Mouse (Mus musculus): Measurements from ENCODE around the gene Foxf1. TPM values are rescaled to one million over a fixed set of nuclear protein-coding genes. Genes with fewer than 3 reads are reported as not detected.

The Foxf1 gene
- polyA plus RNA-seq, 1 experiment: not detected

DNA sequence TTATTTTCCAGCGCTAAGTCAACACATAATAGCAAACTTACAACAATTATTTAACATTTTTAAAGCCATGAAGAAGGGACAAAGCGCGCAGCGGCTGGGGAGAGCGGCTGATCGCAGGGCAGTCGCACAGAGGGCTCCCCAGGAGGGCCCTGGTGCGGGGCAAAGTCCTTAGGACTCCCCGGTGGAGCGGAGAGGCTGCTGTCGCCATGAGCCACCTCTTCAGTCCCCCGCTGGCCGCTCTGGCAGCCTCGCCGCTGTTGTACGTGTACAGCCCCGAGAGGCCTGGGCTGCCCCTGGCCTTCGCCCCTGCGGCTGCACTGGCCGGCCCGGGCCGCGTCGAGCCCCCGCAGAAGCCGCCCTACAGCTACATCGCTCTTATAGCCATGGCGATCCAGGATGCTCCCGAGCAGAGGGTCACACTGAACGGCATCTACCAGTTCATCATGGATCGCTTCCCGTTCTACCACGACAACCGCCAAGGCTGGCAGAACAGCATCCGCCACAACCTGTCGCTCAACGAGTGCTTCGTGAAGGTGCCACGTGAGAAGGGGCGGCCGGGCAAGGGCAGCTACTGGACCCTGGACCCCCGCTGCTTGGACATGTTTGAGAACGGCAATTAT, 43.7 kb downstream of the Foxf1 start, which contains the start of gene Foxl1:
Gene Foxl1, plus strand, starts transcription at position 185 of the 620 bp plus-strand sequence.
- Histone ChIP-seq H3K79me2 (ENCODE audit: control insufficient read depth, insufficient read depth) (no peaks in the 10 kb centered on the region), H3K27me3 (ENCODE audit: control insufficient read depth, insufficient read depth, insufficient read length) (no peaks in the 10 kb centered on the region), H3ac (ENCODE audit: control insufficient read depth, insufficient read length) (no peak within 1 kb of the TSS), H3K4me3 (peak within 1 kb of the TSS; percentile 35), H3K36me3 (ENCODE audit: control insufficient read depth, insufficient read depth) (no peaks in the 10 kb centered on the region), H3K4me2 (ENCODE audit: low read depth) (peak within 1 kb of the TSS; percentile 30)
- TF ChIP-seq E2F4 (IDR thresholded peaks at IDR 0.05; ENCODE audit: insufficient read depth): no peak
- TF ChIP-seq TCF12 (IDR thresholded peaks at IDR 0.05; ENCODE audit: insufficient read depth, poor library complexity, severe bottlenecking): no peak
- TF ChIP-seq MYOG (IDR thresholded peaks at IDR 0.05; ENCODE audit: control insufficient read depth in 1 of 3, insufficient read depth in 1 of 3, insufficient read length in 2 of 3, low read depth in 2 of 3): no peak

DNA sequence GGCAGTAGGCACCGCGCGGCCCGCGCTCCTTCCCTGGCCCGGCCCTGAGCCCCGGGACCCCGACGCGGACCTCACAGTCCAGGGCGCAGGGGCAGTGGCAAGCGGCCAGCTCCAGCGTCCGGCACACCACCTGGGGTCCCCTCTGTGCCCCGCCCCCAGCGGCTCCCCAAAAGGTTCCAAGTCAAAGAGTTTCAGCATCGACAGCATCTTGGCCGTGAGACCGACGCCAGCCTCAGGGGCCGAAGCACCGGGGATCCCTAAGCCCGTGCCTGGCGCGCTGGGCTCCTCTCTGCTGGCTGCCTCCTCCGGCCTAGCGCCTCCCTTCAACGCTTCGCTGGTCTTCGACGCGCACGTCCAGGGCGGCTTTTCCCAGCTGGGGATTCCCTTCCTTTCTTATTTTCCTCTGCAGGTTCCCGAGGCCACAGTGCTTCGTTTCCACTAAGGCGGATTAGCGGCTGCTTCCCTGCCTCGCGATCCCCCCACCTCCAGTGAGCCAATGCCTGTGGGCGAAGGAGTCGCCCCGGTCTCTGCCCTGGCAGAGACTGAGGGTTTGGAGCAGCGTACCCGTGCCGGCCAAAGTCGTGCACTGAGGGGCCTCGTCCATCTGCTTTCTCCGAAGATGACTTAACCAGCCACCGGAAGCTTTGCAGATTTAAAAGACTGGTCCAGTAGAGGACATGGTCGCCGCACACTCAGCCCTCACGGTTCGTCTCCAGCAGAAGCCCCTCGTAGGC, 44.5 kb downstream of the Foxf1 start:
- Histone ChIP-seq H3K4me2 (ENCODE audit: low read depth) (no peak overlapping the region), H3ac (ENCODE audit: control insufficient read depth, insufficient read length) (no peak overlapping the region), H3K27me3 (ENCODE audit: control insufficient read depth, insufficient read depth, insufficient read length) (no peaks in the 10 kb centered on the region), H3K4me3 (no peak overlapping the region), H3K36me3 (ENCODE audit: control insufficient read depth, insufficient read depth) (no peaks in the 10 kb centered on the region), H3K79me2 (ENCODE audit: control insufficient read depth, insufficient read depth) (no peaks in the 10 kb centered on the region)
- no peak for TF ChIP-seq POLR2A (IDR thresholded peaks at IDR 0.05; ENCODE audit: insufficient read length, low read depth)
- no peak for TF ChIP-seq REST (IDR thresholded peaks at IDR 0.05; ENCODE audit: insufficient read depth, insufficient read length)
- no peak for TF ChIP-seq SRF (IDR thresholded peaks at IDR 0.05; ENCODE audit: control insufficient read depth, insufficient read length, low read depth)
- TF ChIP-seq MYOG (IDR thresholded peaks at IDR 0.05; ENCODE audit: control insufficient read depth in 1 of 3, insufficient read depth in 1 of 3, insufficient read length in 2 of 3, low read depth in 2 of 3): no peak
- TF ChIP-seq TCF3 (IDR thresholded peaks at IDR 0.05; ENCODE audit: insufficient read length, low read depth): no peak
- no peak for TF ChIP-seq POLR2AphosphoS2 (IDR thresholded peaks at IDR 0.05; ENCODE audit: insufficient read length, low read depth)
- TF ChIP-seq USF1 (IDR thresholded peaks at IDR 0.05; ENCODE audit: low read depth): no peak
- TF ChIP-seq TCF12 (IDR thresholded peaks at IDR 0.05; ENCODE audit: insufficient read depth, poor library complexity, severe bottlenecking): no peak
- TF ChIP-seq MYOD1 (IDR thresholded peaks at IDR 0.05; ENCODE audit: control insufficient read depth in 1 of 3, insufficient read length in 2 of 3, low read depth in 2 of 3): no peak
- TF ChIP-seq MAX (IDR thresholded peaks at IDR 0.05; ENCODE audit: low read depth): no peak
- TF ChIP-seq E2F4 (IDR thresholded peaks at IDR 0.05; ENCODE audit: insufficient read depth): no peak

DNA sequence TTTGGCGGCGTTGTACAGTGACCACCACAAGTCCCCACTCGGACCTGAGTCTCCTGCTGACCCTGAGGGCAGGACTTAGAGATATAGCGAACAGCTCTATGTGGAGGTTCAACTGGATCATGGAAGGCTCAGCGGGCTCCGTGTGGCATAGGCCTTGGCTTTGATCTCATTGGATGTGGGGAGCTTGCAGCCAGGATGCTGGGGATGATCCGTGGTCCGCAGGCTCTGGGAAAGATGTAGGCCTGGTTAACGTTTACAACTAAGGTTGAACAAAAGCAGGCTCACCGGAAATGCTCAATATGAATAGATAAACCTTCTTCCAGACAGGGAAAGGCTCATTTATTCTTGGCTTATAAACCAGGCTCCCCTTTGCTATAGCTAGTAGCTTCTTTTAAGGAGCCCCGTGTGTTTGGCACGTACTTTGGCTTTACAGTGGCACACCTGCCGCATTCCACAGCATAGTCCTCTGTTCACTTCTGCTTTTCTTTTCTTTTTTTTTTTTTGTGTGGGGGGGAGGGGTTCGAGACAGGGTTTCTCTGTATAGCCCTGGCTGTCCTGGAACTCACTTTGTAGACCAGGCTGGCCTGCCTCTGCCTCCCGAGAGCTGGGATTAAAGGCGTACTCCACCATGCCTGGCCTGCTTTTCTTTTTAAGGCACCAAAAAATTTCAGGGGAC, 45.2 kb downstream of the Foxf1 start:
- Histone ChIP-seq H3ac (ENCODE audit: control insufficient read depth, insufficient read length) (no peak overlapping the region), H3K27me3 (ENCODE audit: control insufficient read depth, insufficient read depth, insufficient read length) (no peaks in the 10 kb centered on the region), H3K36me3 (ENCODE audit: control insufficient read depth, insufficient read depth) (no peaks in the 10 kb centered on the region), H3K4me2 (ENCODE audit: low read depth) (no peak overlapping the region), H3K4me3 (no peak overlapping the region), H3K79me2 (ENCODE audit: control insufficient read depth, insufficient read depth) (no peaks in the 10 kb centered on the region)
- TF ChIP-seq CEBPB (IDR thresholded peaks at IDR 0.05; ENCODE audit: insufficient read depth, poor library complexity, severe bottlenecking) (no peak), TCF12 (IDR thresholded peaks at IDR 0.05; ENCODE audit: insufficient read depth, poor library complexity, severe bottlenecking) (no peak), POLR2A (IDR thresholded peaks at IDR 0.05; ENCODE audit: insufficient read length, low read depth) (no peak), MYOG (IDR thresholded peaks at IDR 0.05; ENCODE audit: control insufficient read depth in 1 of 3, insufficient read depth in 1 of 3, insufficient read length in 2 of 3, low read depth in 2 of 3) (no peak), SRF (IDR thresholded peaks at IDR 0.05; ENCODE audit: control insufficient read depth, insufficient read length, low read depth) (no peak), POLR2AphosphoS2 (IDR thresholded peaks at IDR 0.05; ENCODE audit: insufficient read length, low read depth) (no peak)

DNA sequence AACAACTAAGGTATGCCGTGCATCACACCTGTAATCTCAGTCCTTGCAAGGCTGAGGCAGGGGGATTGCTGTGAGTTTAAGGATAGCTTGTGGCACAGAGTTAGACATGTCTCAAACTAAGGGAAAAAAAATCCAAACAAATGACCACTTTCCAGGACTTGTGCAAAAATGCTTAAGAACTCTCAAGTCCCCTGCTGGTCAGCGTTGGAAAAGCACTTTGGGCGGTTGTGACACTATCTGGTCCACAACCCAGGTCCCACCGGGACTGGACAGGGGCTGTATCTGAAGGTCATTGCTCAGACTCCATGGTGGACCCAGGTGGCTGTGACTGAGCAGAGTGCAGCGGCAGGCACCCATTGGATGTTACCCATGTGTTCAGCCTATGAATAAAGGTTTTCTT, 46.3 kb downstream of the Foxf1 start:
- H3K27me3 ChIP-seq (ENCODE audit: control insufficient read depth, insufficient read depth, insufficient read length): no peaks in the 10 kb centered on the region
- no peaks in the 10 kb centered on the region for H3K36me3 ChIP-seq (ENCODE audit: control insufficient read depth, insufficient read depth)
- H3K4me2 ChIP-seq (ENCODE audit: low read depth): no peak overlapping the region
- H3ac ChIP-seq (ENCODE audit: control insufficient read depth, insufficient read length): no peak overlapping the region
- no peaks in the 10 kb centered on the region for H3K79me2 ChIP-seq (ENCODE audit: control insufficient read depth, insufficient read depth)
- H3K4me3 ChIP-seq: no peak overlapping the region
- no peak for TF ChIP-seq REST (IDR thresholded peaks at IDR 0.05; ENCODE audit: insufficient read depth, insufficient read length)
- no peak for TF ChIP-seq E2F4 (IDR thresholded peaks at IDR 0.05; ENCODE audit: insufficient read depth)
- no peak for TF ChIP-seq POLR2A (IDR thresholded peaks at IDR 0.05; ENCODE audit: insufficient read length, low read depth)
- TF ChIP-seq MYOG (IDR thresholded peaks at IDR 0.05; ENCODE audit: control insufficient read depth in 1 of 3, insufficient read depth in 1 of 3, insufficient read length in 2 of 3, low read depth in 2 of 3): no peak
- TF ChIP-seq MAX (IDR thresholded peaks at IDR 0.05; ENCODE audit: low read depth): no peak
- no peak for TF ChIP-seq POLR2AphosphoS2 (IDR thresholded peaks at IDR 0.05; ENCODE audit: insufficient read length, low read depth)
- no peak for TF ChIP-seq TCF12 (IDR thresholded peaks at IDR 0.05; ENCODE audit: insufficient read depth, poor library complexity, severe bottlenecking)
- no peak for TF ChIP-seq SRF (IDR thresholded peaks at IDR 0.05; ENCODE audit: control insufficient read depth, insufficient read length, low read depth)
- TF ChIP-seq CEBPB (IDR thresholded peaks at IDR 0.05; ENCODE audit: insufficient read depth, poor library complexity, severe bottlenecking): no peak
- TF ChIP-seq USF1 (IDR thresholded peaks at IDR 0.05; ENCODE audit: low read depth): no peak
- TF ChIP-seq MYOD1 (IDR thresholded peaks at IDR 0.05; ENCODE audit: control insufficient read depth in 1 of 3, insufficient read length in 2 of 3, low read depth in 2 of 3): no peak
- TF ChIP-seq TCF3 (IDR thresholded peaks at IDR 0.05; ENCODE audit: insufficient read length, low read depth): no peak
